Mouse (Mus musculus) MEL (cell line): ENCODE measurements at regions not wholly inside any gene's neighbourhood (a gene's known extent, or its start where the extent isn't known, plus 50 kb on each side); places are given as distances from the start of the nearest gene placed in this dataset.

Experiments used
- DNase-seq: peaks from one replicate; pipeline ENCODE4 v3.0.0; 2011; ENCODE audit warnings: low read depth, low spot score
- H3K27ac ChIP-seq: 2 replicates; pipeline ENCODE4 v1.5.1; 2012; ENCODE audit warnings: low read depth, mild to moderate bottlenecking, control low read depth, low read length, moderate library complexity; ENCODE audit not compliant: control insufficient read depth
- H3K27me3 ChIP-seq, 2 experiments: fragments of 150-350 bp in 1 of 2; sonication (generic) in 1 of 2; 2 replicates each; pipeline ENCODE4 v1.6.1; 2012; ENCODE audit warnings: low read length in 2 of 2, mild to moderate bottlenecking in 2 of 2, improper control_type of control experiment in 1 of 2, moderate library complexity in 1 of 2; ENCODE audit not compliant: insufficient read depth in 2 of 2, control insufficient read depth in 1 of 2
- H3K36me3 ChIP-seq, 2 experiments: 2 replicates each; pipeline ENCODE4 v1.6.1; 2012 to 2014; ENCODE audit warnings: low read length in 2 of 2, improper control_type of control experiment in 1 of 2, inconsistent platforms in 1 of 2, mild to moderate bottlenecking in 1 of 2; ENCODE audit not compliant: insufficient read depth in 2 of 2, control insufficient read depth in 1 of 2
- H3K4me1 ChIP-seq, 2 experiments: fragments of 150-350 bp in 1 of 2; sonication (generic) in 1 of 2; 2 replicates each; pipeline ENCODE4 v1.6.1; 2012; ENCODE audit warnings: low read length in 2 of 2, improper control_type of control experiment in 1 of 2, mild to moderate bottlenecking in 1 of 2; ENCODE audit not compliant: insufficient read depth in 2 of 2, control insufficient read depth in 1 of 2
- H3K4me3 ChIP-seq, 2 experiments: fragments of 150-350 bp in 1 of 2; sonication (generic) in 1 of 2; 2 replicates each; pipeline ENCODE4 v1.5.1; 2012; ENCODE audit warnings: low read depth in 2 of 2, low read length in 2 of 2, mild to moderate bottlenecking in 2 of 2, moderate library complexity in 2 of 2, control low read depth in 1 of 2, improper control_type of control experiment in 1 of 2; ENCODE audit not compliant: control insufficient read depth in 1 of 2, insufficient read depth in 1 of 2
- H3K79me2 ChIP-seq: 2 replicates; pipeline ENCODE4 v1.6.1; 2012; ENCODE audit warnings: mild to moderate bottlenecking, low read length, moderate library complexity; ENCODE audit not compliant: control insufficient read depth, poor library complexity, insufficient read depth
- H3K9ac ChIP-seq: 2 replicates; pipeline ENCODE4 v1.6.1; 2012; ENCODE audit warnings: low read depth, mild to moderate bottlenecking, control low read depth, low read length, moderate library complexity; ENCODE audit not compliant: control insufficient read depth, poor library complexity, severe bottlenecking
- H3K9me3 ChIP-seq: fragments of 150-350 bp; sonication (generic); replicated peaks from 2 replicates; pipeline ENCODE4 v1.6.1; 2012; ENCODE audit warnings: mild to moderate bottlenecking, low read length, improper control_type of control experiment, moderate library complexity; ENCODE audit not compliant: insufficient read depth
- BHLHE40 ChIP-seq: IDR thresholded peaks from 2 replicates; pipeline ENCODE4 v1.6.1; 2012; ENCODE audit warnings: low read depth, mild to moderate bottlenecking, inconsistent platforms, low read length, improper control_type of control experiment, borderline replicate concordance
- EP300 ChIP-seq, 2 experiments: IDR thresholded peaks; 2 replicates each; pipeline ENCODE4 v1.6.1; 2011; ENCODE audit warnings: improper control_type of control experiment in 2 of 2, low read length in 2 of 2, low read depth in 1 of 2, mild to moderate bottlenecking in 1 of 2
- ETS1 ChIP-seq: IDR thresholded peaks from 2 replicates; pipeline ENCODE4 v1.6.1; 2012; ENCODE audit warnings: low read depth, mild to moderate bottlenecking, inconsistent platforms, low read length, improper control_type of control experiment, moderate library complexity
- GATA1 ChIP-seq: IDR thresholded peaks from 2 replicates; pipeline ENCODE4 v1.6.1; 2011; ENCODE audit warnings: low read depth, low read length, improper control_type of control experiment
- JUND ChIP-seq: IDR thresholded peaks from 2 replicates; pipeline ENCODE4 v1.6.1; 2011; ENCODE audit warnings: low read depth, mild to moderate bottlenecking, improper control_type of control experiment, low read length
- KAT2A ChIP-seq: conservative IDR thresholded peaks from 2 replicates; pipeline ENCODE4 v1.6.1; 2012; ENCODE audit warnings: low read depth, low read length, improper control_type of control experiment, inconsistent platforms
- MXI1 ChIP-seq: IDR thresholded peaks from 2 replicates; pipeline ENCODE4 v1.6.1; 2011; ENCODE audit warnings: mild to moderate bottlenecking, low read depth, low read length, improper control_type of control experiment
- MYB ChIP-seq: IDR thresholded peaks from 2 replicates; pipeline ENCODE4 v1.6.1; 2011; ENCODE audit warnings: mild to moderate bottlenecking, low read depth, low read length, improper control_type of control experiment
- NELFE ChIP-seq: IDR thresholded peaks from 2 replicates; pipeline ENCODE4 v1.6.1; 2011; ENCODE audit warnings: low read depth, low read length, improper control_type of control experiment
- NRF1 ChIP-seq: IDR thresholded peaks from 2 replicates; pipeline ENCODE4 v1.6.1; 2014; ENCODE audit warnings: low read depth, mild to moderate bottlenecking, inconsistent platforms, low read length, improper control_type of control experiment, moderate library complexity; ENCODE audit not compliant: poor library complexity, insufficient read depth, severe bottlenecking
- POLR2AphosphoS2 ChIP-seq: IDR thresholded peaks from 2 replicates; pipeline ENCODE4 v1.6.1; 2011; ENCODE audit warnings: low read length, improper control_type of control experiment
- POLR2AphosphoS5 ChIP-seq: IDR thresholded peaks from 2 replicates; pipeline ENCODE4 v1.6.1; 2012; ENCODE audit warnings: low read depth, borderline replicate concordance, mild to moderate bottlenecking, inconsistent platforms, low read length, moderate library complexity, mixed read lengths
- RCOR1 ChIP-seq: IDR thresholded peaks from 2 replicates; pipeline ENCODE4 v1.6.1; 2012; ENCODE audit warnings: low read depth, mild to moderate bottlenecking, inconsistent platforms, low read length, improper control_type of control experiment
- SIN3A ChIP-seq: IDR thresholded peaks from 2 replicates; pipeline ENCODE4 v1.6.1; 2012; ENCODE audit warnings: low read length, improper control_type of control experiment, inconsistent platforms
- SMC3 ChIP-seq: IDR thresholded peaks from 2 replicates; pipeline ENCODE4 v1.6.1; 2011; ENCODE audit warnings: low read depth, low read length, improper control_type of control experiment
- TBP ChIP-seq: IDR thresholded peaks from 2 replicates; pipeline ENCODE4 v1.8.0; 2011; ENCODE audit warnings: low read depth, low read length, improper control_type of control experiment
- TCF12 ChIP-seq: IDR thresholded peaks from 2 replicates; pipeline ENCODE4 v1.6.1; 2014; ENCODE audit warnings: low read depth, mild to moderate bottlenecking, inconsistent platforms, low read length, improper control_type of control experiment, moderate library complexity
- UBTF ChIP-seq: IDR thresholded peaks from 2 replicates; pipeline ENCODE4 v1.6.1; 2012; ENCODE audit warnings: low read depth, mild to moderate bottlenecking, inconsistent platforms, low read length, improper control_type of control experiment, moderate library complexity, borderline replicate concordance; ENCODE audit not compliant: insufficient read depth
- USF2 ChIP-seq, 2 experiments: IDR thresholded peaks; 2 replicates each; pipeline ENCODE4 v1.6.1; 2011 to 2012; ENCODE audit warnings: improper control_type of control experiment in 2 of 2, low read length in 2 of 2, borderline replicate concordance in 1 of 2, inconsistent platforms in 1 of 2, low read depth in 1 of 2, mild to moderate bottlenecking in 1 of 2; ENCODE audit not compliant: insufficient read depth in 1 of 2
- ZKSCAN1 ChIP-seq: IDR thresholded peaks from 2 replicates; pipeline ENCODE4 v1.6.1; 2012; ENCODE audit warnings: low read depth, mild to moderate bottlenecking, inconsistent platforms, low read length, improper control_type of control experiment, moderate library complexity
- ZMIZ1 ChIP-seq: IDR thresholded peaks from 2 replicates; pipeline ENCODE4 v1.6.1; 2012; ENCODE audit warnings: low read depth, mild to moderate bottlenecking, inconsistent platforms, low read length, improper control_type of control experiment, moderate library complexity
- ZNF384 ChIP-seq: IDR thresholded peaks from 2 replicates; pipeline ENCODE4 v1.6.1; 2012; ENCODE audit warnings: low read depth, mild to moderate bottlenecking, inconsistent platforms, low read length, improper control_type of control experiment

GRCm38 (mm10) chr5:127129495-127129894, 112.1 kb upstream of the Tmem132c start:
- no peaks in the 10 kb centered on the region for H3K27me3 ChIP-seq
- no peak overlapping the region for H3K4me3 ChIP-seq
- no peaks in the 10 kb centered on the region for H3K36me3 ChIP-seq
- H3K79me2 ChIP-seq = no peaks in the 10 kb centered on the region
- no peak for TF ChIP-seq MXI1
- TF ChIP-seq TBP = no peak
- no peak for TF ChIP-seq MYB
- no peak for TF ChIP-seq NRF1
- no peak for TF ChIP-seq ZNF384
- no peak for TF ChIP-seq UBTF
- no peak for TF ChIP-seq ZKSCAN1
- no peak for TF ChIP-seq JUND
- no peak for TF ChIP-seq ETS1
- TF ChIP-seq POLR2AphosphoS5 = no peak
- no peak for TF ChIP-seq ZMIZ1
- TF ChIP-seq NELFE = no peak
- no peak for TF ChIP-seq KAT2A
- no peak for TF ChIP-seq USF2 (IDR thresholded peaks at IDR 0.05; ENCODE audit: borderline replicate concordance in 1 of 2, insufficient read depth in 1 of 2, low read depth in 1 of 2, low read length in 2 of 2)
- TF ChIP-seq TCF12 = no peak
- no peak for TF ChIP-seq BHLHE40
- no peak for TF ChIP-seq EP300 (IDR thresholded peaks at IDR 0.05; ENCODE audit: low read depth in 1 of 2, low read length in 2 of 2)
- TF ChIP-seq POLR2AphosphoS2 = no peak
- no peak overlapping the region for H3K9ac ChIP-seq
- H3K4me1 ChIP-seq = no peaks in the 10 kb centered on the region
- no peak for DNase-seq
- H3K27ac ChIP-seq = no peak overlapping the region
- no peaks in the 10 kb centered on the region for H3K9me3 ChIP-seq

GRCm38 (mm10) chr5:127134441-127134840, 107.2 kb upstream of the Tmem132c start:
- DNase-seq = no peak
- Histone ChIP-seq H3K36me3 (no peaks in the 10 kb centered on the region), H3K27me3 (no peaks in the 10 kb centered on the region), H3K4me1 (no peaks in the 10 kb centered on the region), H3K4me3 (no peak overlapping the region), H3K27ac (no peak overlapping the region), H3K9me3 (no peaks in the 10 kb centered on the region), H3K9ac (no peak overlapping the region), H3K79me2 (no peaks in the 10 kb centered on the region)
- TF ChIP-seq GATA1 (no peak), EP300 (IDR thresholded peaks at IDR 0.05; ENCODE audit: low read depth in 1 of 2, low read length in 2 of 2) (no peak), RCOR1 (no peak), SIN3A (no peak), TBP (no peak), SMC3 (no peak), BHLHE40 (no peak)
